Mouse (Mus musculus): ENCODE data around the gene Rsph1.
A peak's percentile ranks its signal among the peaks of the same experiment; 100 is the strongest.

Gene Rsph1

GRCm38 (mm10) chr17:31276922-31277918 lies at the start of gene Rsph1:
Gene Rsph1 (minus strand): TSS chr17:31277383.
- peak; percentile 100 for DNase-seq (ENCODE audit: inconsistent age in 2 of 2, low spot score in 1 of 2)

GRCm38 (mm10) chr17:31326220-31326852 lies 49.2 kb upstream of the Rsph1 start:
- DNase-seq (ENCODE audit: inconsistent age in 2 of 2, low spot score in 1 of 2) = no peak

- DNase-seq (ENCODE audit: inconsistent age in 2 of 2, low spot score in 1 of 2) = peak in 1 of 2 experiments; percentile 65
Measured at GRCm38 (mm10) chr17:31325451-31326219, 48.5 kb upstream of the Rsph1 start.

- DNase-seq (ENCODE audit: inconsistent age in 2 of 2, low spot score in 1 of 2) = no peak
Measured at GRCm38 (mm10) chr17:31324227-31324626, 47.0 kb upstream of the Rsph1 start.

- DNase-seq (ENCODE audit: inconsistent age in 2 of 2, low spot score in 1 of 2) = no peak
Measured at GRCm38 (mm10) chr17:31323379-31323778, 46.2 kb upstream of the Rsph1 start.

GRCm38 (mm10) chr17:31322446-31322845 lies 45.3 kb upstream of the Rsph1 start:
- DNase-seq (ENCODE audit: inconsistent age in 2 of 2, low spot score in 1 of 2) = no peak

- DNase-seq (ENCODE audit: inconsistent age in 2 of 2, low spot score in 1 of 2) = no peak
Measured at GRCm38 (mm10) chr17:31321425-31321824, 44.2 kb upstream of the Rsph1 start.

GRCm38 (mm10) chr17:31318906-31319767 lies 42.0 kb upstream of the Rsph1 start:
- no peak for DNase-seq (ENCODE audit: inconsistent age in 2 of 2, low spot score in 1 of 2)

GRCm38 (mm10) chr17:31317521-31318272 lies 40.5 kb upstream of the Rsph1 start:
- no peak for DNase-seq (ENCODE audit: inconsistent age in 2 of 2, low spot score in 1 of 2)

GRCm38 (mm10) chr17:31316998-31317397 lies 39.8 kb upstream of the Rsph1 start:
- no peak for DNase-seq (ENCODE audit: inconsistent age in 2 of 2, low spot score in 1 of 2)

GRCm38 (mm10) chr17:31315993-31316392 lies 38.8 kb upstream of the Rsph1 start:
- DNase-seq (ENCODE audit: inconsistent age in 2 of 2, low spot score in 1 of 2) = no peak

- peak; percentile 30 to 69 for DNase-seq (ENCODE audit: inconsistent age in 2 of 2, low spot score in 1 of 2)
Measured at GRCm38 (mm10) chr17:31315046-31315792, 38.0 kb upstream of the Rsph1 start.

- peak in 1 of 2 experiments; percentile 9 for DNase-seq (ENCODE audit: inconsistent age in 2 of 2, low spot score in 1 of 2)
Measured at GRCm38 (mm10) chr17:31312648-31313047, 35.5 kb upstream of the Rsph1 start.

GRCm38 (mm10) chr17:31311047-31311446 lies 33.9 kb upstream of the Rsph1 start:
- DNase-seq (ENCODE audit: inconsistent age in 2 of 2, low spot score in 1 of 2) = peak in 1 of 2 experiments; percentile 12

- peak; percentile 67 to 82 for DNase-seq (ENCODE audit: inconsistent age in 2 of 2, low spot score in 1 of 2)
Measured at GRCm38 (mm10) chr17:31309281-31309793, 32.2 kb upstream of the Rsph1 start.

GRCm38 (mm10) chr17:31308291-31308816 lies 31.2 kb upstream of the Rsph1 start:
- no peak for DNase-seq (ENCODE audit: inconsistent age in 2 of 2, low spot score in 1 of 2)

GRCm38 (mm10) chr17:31307756-31308155 lies 30.6 kb upstream of the Rsph1 start:
- DNase-seq (ENCODE audit: inconsistent age in 2 of 2, low spot score in 1 of 2) = no peak

- no peak for DNase-seq (ENCODE audit: inconsistent age in 2 of 2, low spot score in 1 of 2)
Measured at GRCm38 (mm10) chr17:31305776-31306120, 28.6 kb upstream of the Rsph1 start.

Data from adrenal gland, adult (tissue).